Mouse (Mus musculus): ENCODE data around the gene Lce1d.

DNA sequence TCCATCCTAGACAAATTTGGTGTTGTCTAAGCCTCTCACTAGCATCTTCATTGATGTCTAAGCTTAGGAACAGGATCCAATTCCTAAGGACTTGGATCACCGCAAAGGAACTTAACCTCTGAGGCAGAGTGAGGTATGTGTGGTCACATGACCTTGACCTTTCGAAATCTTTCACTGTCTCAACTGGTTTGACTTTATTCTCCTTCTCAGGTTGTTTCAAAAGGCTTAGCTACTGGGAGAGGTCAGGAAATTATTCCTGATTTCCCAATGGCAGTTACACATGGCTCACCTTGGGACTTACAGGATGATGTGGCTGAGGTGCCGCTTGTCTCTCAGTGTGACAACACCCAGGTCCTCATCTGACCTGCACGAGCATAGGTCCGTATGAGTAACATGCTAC, 35.6 kb upstream of the Lce1d start:
- TF ChIP-seq FLI1 (IDR thresholded peaks at IDR 0.05; ENCODE audit: low read length) (no peak), GATA1 (IDR thresholded peaks at IDR 0.05; ENCODE audit: borderline replicate concordance, low read length) (no peak)
